Mouse (Mus musculus) myocyte (in vitro differentiated cells): ENCODE results near the gene Nkiras2. TPM values are rescaled to one million over a fixed set of nuclear protein-coding genes. Genes with fewer than 3 reads are reported as not detected.

Experiments
- H3K27me3 ChIP-seq: one replicate; pipeline ENCODE4 v1.6.1; 2011; ENCODE audit not compliant: control insufficient read depth, insufficient read depth, insufficient read length
- H3K36me3 ChIP-seq: one replicate; pipeline ENCODE4 v1.6.1; 2011; ENCODE audit not compliant: control insufficient read depth, insufficient read depth
- H3K4me2 ChIP-seq: one replicate; pipeline ENCODE4 v1.6.1; 2011; ENCODE audit warnings: low read depth, control low read depth
- H3K4me3 ChIP-seq: one replicate; pipeline ENCODE4 v1.5.1; 2011; ENCODE audit warnings: mild to moderate bottlenecking, control low read depth, moderate library complexity
- H3K79me2 ChIP-seq: one replicate; pipeline ENCODE4 v1.6.1; 2011; ENCODE audit not compliant: control insufficient read depth, insufficient read depth
- H3ac ChIP-seq: one replicate; pipeline ENCODE4 v1.6.1; 2011; ENCODE audit not compliant: control insufficient read depth, insufficient read length
- CEBPB ChIP-seq: IDR thresholded peaks from 2 replicates; pipeline ENCODE4 v1.6.1; 2011; ENCODE audit warnings: mild to moderate bottlenecking, moderate library complexity; ENCODE audit not compliant: poor library complexity, insufficient read depth, severe bottlenecking
- E2F4 ChIP-seq: IDR thresholded peaks from one replicate; pipeline ENCODE4 v1.6.1; 2011; ENCODE audit warnings: mild to moderate bottlenecking, control low read depth, moderate library complexity; ENCODE audit not compliant: insufficient read depth
- MAX ChIP-seq: IDR thresholded peaks from one replicate; pipeline ENCODE4 v1.6.1; 2011; ENCODE audit warnings: low read depth, mild to moderate bottlenecking, control low read depth
- MYOD1 ChIP-seq, 3 experiments: IDR thresholded peaks; one replicate each; pipeline ENCODE4 v1.6.1; 2011; ENCODE audit warnings: control low read depth in 2 of 3, low read depth in 2 of 3, mild to moderate bottlenecking in 2 of 3, moderate library complexity in 1 of 3; ENCODE audit not compliant: insufficient read length in 2 of 3, control insufficient read depth in 1 of 3
- MYOG ChIP-seq, 3 experiments: IDR thresholded peaks; one replicate each; pipeline ENCODE4 v1.6.1; 2011; ENCODE audit warnings: control low read depth in 2 of 3, low read depth in 2 of 3, mild to moderate bottlenecking in 2 of 3; ENCODE audit not compliant: insufficient read length in 2 of 3, control insufficient read depth in 1 of 3, insufficient read depth in 1 of 3
- POLR2A ChIP-seq: IDR thresholded peaks from one replicate; pipeline ENCODE4 v1.6.1; 2011; ENCODE audit warnings: low read depth, mild to moderate bottlenecking, control low read depth, moderate library complexity; ENCODE audit not compliant: insufficient read length
- POLR2AphosphoS2 ChIP-seq: IDR thresholded peaks from one replicate; pipeline ENCODE4 v1.6.1; 2011; ENCODE audit warnings: low read depth, control low read depth; ENCODE audit not compliant: insufficient read length
- REST ChIP-seq: IDR thresholded peaks from one replicate; pipeline ENCODE4 v1.6.1; 2011; ENCODE audit warnings: mild to moderate bottlenecking, control low read depth, moderate library complexity; ENCODE audit not compliant: insufficient read depth, insufficient read length
- SRF ChIP-seq: IDR thresholded peaks from one replicate; pipeline ENCODE4 v1.6.1; 2011; ENCODE audit warnings: low read depth; ENCODE audit not compliant: control insufficient read depth, insufficient read length
- TCF12 ChIP-seq: IDR thresholded peaks from one replicate; pipeline ENCODE4 v1.6.1; 2011; ENCODE audit warnings: mild to moderate bottlenecking, control low read depth; ENCODE audit not compliant: poor library complexity, insufficient read depth, severe bottlenecking
- TCF3 ChIP-seq: IDR thresholded peaks from one replicate; pipeline ENCODE4 v1.6.1; 2011; ENCODE audit warnings: low read depth, control low read depth; ENCODE audit not compliant: insufficient read length
- USF1 ChIP-seq: IDR thresholded peaks from one replicate; pipeline ENCODE4 v1.6.1; 2011; ENCODE audit warnings: low read depth, mild to moderate bottlenecking, control low read depth, moderate library complexity
- polyA plus RNA-seq: library from polyadenylated mRNA; unstranded; fragments of >200 nt; fragmentation: generic; extraction: Trizol; gene quantifications from one replicate; pipeline ENCODE4 v1.2.1, GENCODE M21; 2012; ENCODE audit warnings: missing spikeins

Gene Nkiras2
- polyA plus RNA-seq, 1 experiment: 130 TPM

DNA sequence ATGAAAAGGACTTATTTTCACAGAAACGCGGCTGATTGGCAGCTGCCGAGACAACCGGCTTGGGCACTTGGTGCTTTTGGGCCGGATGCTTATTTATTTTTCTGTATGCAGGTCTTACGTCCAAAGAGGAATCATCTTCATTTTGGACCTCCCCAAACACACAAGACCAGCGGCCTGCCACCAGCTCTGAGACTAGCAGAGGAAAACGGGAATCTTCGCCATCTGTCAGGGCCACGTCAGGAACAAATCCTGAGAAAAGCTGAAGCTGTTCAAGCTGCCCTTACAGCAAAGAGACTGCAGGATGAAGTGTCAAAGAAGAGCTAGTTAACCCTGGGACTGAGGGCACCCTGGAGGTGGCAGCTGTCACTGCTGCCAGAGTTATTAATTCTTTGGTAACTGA is 13.6 kb upstream of the Nkiras2 start:
- Histone ChIP-seq H3K27me3 (no peaks in the 10 kb centered on the region), H3ac (no peak overlapping the region), H3K4me3 (no peak overlapping the region), H3K79me2 (peaks cover 99% of the 10 kb centered on the region), H3K4me2 (no peak overlapping the region), H3K36me3 (peaks cover 18% of the 10 kb centered on the region)
- no peak for TF ChIP-seq POLR2A
- no peak for TF ChIP-seq MYOD1 (IDR thresholded peaks at IDR 0.05; ENCODE audit: control insufficient read depth in 1 of 3, insufficient read length in 2 of 3, low read depth in 2 of 3)
- TF ChIP-seq USF1: no peak
- TF ChIP-seq SRF: no peak
- TF ChIP-seq E2F4: no peak
- no peak for TF ChIP-seq MYOG (IDR thresholded peaks at IDR 0.05; ENCODE audit: control insufficient read depth in 1 of 3, insufficient read depth in 1 of 3, insufficient read length in 2 of 3, low read depth in 2 of 3)
- TF ChIP-seq CEBPB: no peak
- TF ChIP-seq TCF3: no peak
- no peak for TF ChIP-seq REST
- no peak for TF ChIP-seq TCF12
- no peak for TF ChIP-seq POLR2AphosphoS2
- TF ChIP-seq MAX: no peak

DNA sequence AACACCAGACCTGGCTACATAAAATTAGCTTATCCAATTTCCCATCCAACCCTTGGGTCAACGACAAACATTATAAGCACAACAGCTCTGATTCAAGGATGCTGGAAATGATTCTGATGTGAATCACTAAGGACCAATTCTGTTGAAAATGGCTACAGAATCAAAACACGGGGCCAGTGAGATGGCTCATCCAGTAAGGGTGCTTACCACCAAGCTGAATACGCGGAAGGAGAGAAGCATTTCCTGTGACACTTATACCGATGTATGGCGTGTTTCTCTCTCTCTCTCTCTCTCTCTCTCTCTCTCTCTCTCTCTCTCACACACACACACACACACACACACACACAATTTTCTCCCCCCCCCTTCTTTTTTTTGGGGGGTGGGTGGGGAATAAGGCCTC is 11.9 kb upstream of the Nkiras2 start:
- H3K27me3 ChIP-seq: no peaks in the 10 kb centered on the region
- H3K36me3 ChIP-seq: peaks cover 6% of the 10 kb centered on the region
- no peak overlapping the region for H3K4me3 ChIP-seq
- H3K4me2 ChIP-seq: no peak overlapping the region
- no peak overlapping the region for H3ac ChIP-seq
- peaks cover 99% of the 10 kb centered on the region for H3K79me2 ChIP-seq
- TF ChIP-seq POLR2A (no peak), TCF12 (no peak), SRF (no peak), MYOG (IDR thresholded peaks at IDR 0.05; ENCODE audit: control insufficient read depth in 1 of 3, insufficient read depth in 1 of 3, insufficient read length in 2 of 3, low read depth in 2 of 3) (no peak)

DNA sequence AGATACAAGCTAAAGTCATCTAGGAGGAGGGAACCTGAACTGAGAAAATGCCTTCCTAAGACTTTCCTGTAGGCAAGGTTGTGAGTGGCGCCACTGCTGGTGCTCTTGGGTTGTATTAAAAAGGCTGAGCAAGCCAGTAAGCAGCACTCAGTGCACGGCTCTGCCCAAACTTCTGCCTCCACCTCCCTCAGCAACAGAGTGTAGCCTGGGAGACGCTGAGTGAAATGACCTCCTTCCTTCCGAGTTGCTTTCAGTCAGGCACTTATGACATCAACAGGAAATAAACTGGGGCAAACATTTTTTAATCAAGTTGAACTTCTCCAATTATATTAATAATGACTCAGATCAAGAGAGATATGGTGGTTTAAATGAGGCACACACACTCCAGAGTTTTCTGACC is 10.2 kb upstream of the Nkiras2 start:
- Histone ChIP-seq H3K36me3 (no peaks in the 10 kb centered on the region), H3K27me3 (no peaks in the 10 kb centered on the region), H3K4me2 (peak overlapping the region; percentile 21), H3ac (no peak overlapping the region), H3K79me2 (peaks cover 99% of the 10 kb centered on the region), H3K4me3 (no peak overlapping the region)
- TF ChIP-seq MYOG (IDR thresholded peaks at IDR 0.05; ENCODE audit: control insufficient read depth in 1 of 3, insufficient read depth in 1 of 3, insufficient read length in 2 of 3, low read depth in 2 of 3) (no peak), CEBPB (no peak), TCF12 (no peak), TCF3 (no peak), SRF (no peak), POLR2A (no peak), E2F4 (no peak), MAX (no peak), REST (no peak), MYOD1 (IDR thresholded peaks at IDR 0.05; ENCODE audit: control insufficient read depth in 1 of 3, insufficient read length in 2 of 3, low read depth in 2 of 3) (no peak), POLR2AphosphoS2 (no peak), USF1 (no peak)

DNA sequence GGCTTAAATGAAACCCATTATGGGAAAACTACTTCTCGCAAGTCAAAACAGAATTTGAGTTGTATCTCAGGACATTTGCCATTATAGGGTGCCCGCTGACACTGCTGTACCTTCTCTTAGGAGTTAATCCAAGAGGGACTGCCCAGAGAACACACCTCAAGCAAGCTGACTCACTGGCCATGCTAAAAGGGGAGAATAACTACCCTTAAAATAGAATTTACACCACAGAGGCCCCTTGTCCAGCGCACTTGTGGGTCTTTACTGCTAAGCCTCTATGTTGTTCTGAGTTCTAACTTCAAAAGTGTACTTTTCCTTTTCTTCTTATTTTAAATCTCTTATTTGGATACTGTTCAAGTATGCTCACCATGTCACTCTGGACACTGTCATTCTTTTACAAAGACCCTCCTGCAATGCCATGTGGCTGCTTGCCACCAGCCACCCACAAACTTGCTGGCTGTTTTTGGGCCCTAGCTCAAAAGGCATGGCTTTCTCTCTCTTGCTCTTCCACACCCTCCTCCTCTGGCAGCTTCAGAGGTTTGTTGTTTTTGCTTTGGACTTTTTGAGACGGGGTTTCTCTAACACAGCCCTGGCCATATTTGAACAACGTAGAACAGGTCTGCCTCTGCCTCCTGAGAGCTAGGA is 9.6 kb upstream of the Nkiras2 start:
- peaks cover 99% of the 10 kb centered on the region for H3K79me2 ChIP-seq
- H3ac ChIP-seq: no peak overlapping the region
- no peak for TF ChIP-seq SRF
- TF ChIP-seq POLR2AphosphoS2: no peak
- TF ChIP-seq E2F4: no peak
- no peak for TF ChIP-seq MYOD1 (IDR thresholded peaks at IDR 0.05; ENCODE audit: control insufficient read depth in 1 of 3, insufficient read length in 2 of 3, low read depth in 2 of 3)
- no peak for TF ChIP-seq USF1
- TF ChIP-seq TCF3: no peak
- TF ChIP-seq REST: no peak
- no peak for TF ChIP-seq POLR2A
- TF ChIP-seq MYOG (IDR thresholded peaks at IDR 0.05; ENCODE audit: control insufficient read depth in 1 of 3, insufficient read depth in 1 of 3, insufficient read length in 2 of 3, low read depth in 2 of 3): no peak
- TF ChIP-seq CEBPB: no peak
- H3K27me3 ChIP-seq: no peaks in the 10 kb centered on the region
- H3K4me2 ChIP-seq: peak overlapping the region; percentile 36
- no peak overlapping the region for H3K4me3 ChIP-seq
- H3K36me3 ChIP-seq: no peaks in the 10 kb centered on the region

DNA sequence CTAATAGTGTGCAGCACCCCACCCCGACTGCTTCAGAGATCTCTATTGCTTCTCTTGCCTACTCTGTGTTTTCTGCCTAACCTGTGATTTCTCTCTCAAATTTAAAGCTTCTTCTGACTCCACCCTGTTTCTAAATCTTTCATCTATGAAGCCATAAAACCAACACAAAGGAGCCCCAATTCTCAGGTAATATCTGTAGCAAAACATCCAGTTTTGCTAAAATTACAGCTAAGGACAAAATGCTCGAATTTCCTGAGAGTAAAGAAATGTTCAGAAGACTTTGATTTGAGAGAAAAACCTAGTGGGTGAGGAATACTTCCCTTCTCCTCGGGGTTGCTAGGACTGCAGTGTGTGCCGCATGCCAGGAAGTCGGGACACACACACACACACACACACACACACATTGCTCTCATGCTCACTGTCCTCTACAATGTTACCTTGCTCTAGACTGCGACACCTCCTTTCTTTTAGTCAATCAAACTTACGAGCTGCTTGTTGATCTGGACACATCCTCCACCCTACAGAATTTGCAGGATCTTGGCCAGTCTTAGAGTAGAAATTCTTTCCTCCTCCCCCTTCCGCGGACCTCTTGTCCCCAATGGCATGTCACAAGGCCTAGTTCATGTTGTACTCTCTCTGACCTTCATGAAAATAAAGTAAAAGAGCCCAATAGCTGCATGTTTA is 8.9 kb upstream of the Nkiras2 start:
- Histone ChIP-seq H3K4me3 (no peak overlapping the region), H3K27me3 (no peaks in the 10 kb centered on the region), H3K79me2 (peaks cover 99% of the 10 kb centered on the region), H3K4me2 (peak overlapping the region; percentile 36), H3ac (no peak overlapping the region), H3K36me3 (no peaks in the 10 kb centered on the region)
- TF ChIP-seq TCF3 (no peak), USF1 (no peak), REST (no peak)
